Mouse (Mus musculus) spleen, adult 2 months (tissue): Measurements from ENCODE around the gene Lhpp.

Experiments used
- CTCF ChIP-seq: fragments of 200-500 bp; IDR thresholded peaks from 2 replicates; pipeline ENCODE4 v1.5.1; 2011; ENCODE audit warnings: mild to moderate bottlenecking, inconsistent platforms; ENCODE audit not compliant: insufficient read depth, insufficient read length, insufficient replicate concordance; ENCODE audit errors: extremely low read depth
- POLR2A ChIP-seq: fragments of 200-500 bp; IDR thresholded peaks from 2 replicates; pipeline ENCODE4 v1.6.1; 2011; ENCODE audit warnings: low read depth, low read length, inconsistent platforms

GRCm38 (mm10) chr7:132615346-132615745 lies 4.9 kb downstream of the Lhpp start:
- no peak for TF ChIP-seq POLR2A
- TF ChIP-seq CTCF = no peak
